Mouse (Mus musculus): ENCODE measurements around the gene Rbfox2.

Rbfox2 gene

DNA sequence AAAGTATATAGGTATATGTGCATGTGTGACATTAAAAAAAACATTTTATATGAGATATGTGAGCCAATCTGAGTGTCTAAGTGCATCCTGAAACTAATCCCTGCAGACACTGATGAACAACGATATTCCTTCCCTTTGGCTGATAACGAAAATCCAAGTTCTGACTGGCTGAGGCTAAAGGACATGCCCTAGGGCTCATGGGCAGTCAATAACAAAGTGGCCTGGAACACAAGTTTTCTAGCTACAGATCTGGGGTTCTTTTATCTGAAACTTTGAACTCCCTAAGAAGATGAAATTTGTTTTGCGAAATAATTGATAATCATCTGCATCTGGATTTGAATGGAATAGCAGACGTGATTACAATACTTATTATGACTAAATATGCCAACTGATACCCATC, 66.2 kb downstream of the Rbfox2 start:
- in situ Hi-C loops (cut with MboI; ENCODE audit: unreplicated experiment in 2 of 2), result no loop called here

DNA sequence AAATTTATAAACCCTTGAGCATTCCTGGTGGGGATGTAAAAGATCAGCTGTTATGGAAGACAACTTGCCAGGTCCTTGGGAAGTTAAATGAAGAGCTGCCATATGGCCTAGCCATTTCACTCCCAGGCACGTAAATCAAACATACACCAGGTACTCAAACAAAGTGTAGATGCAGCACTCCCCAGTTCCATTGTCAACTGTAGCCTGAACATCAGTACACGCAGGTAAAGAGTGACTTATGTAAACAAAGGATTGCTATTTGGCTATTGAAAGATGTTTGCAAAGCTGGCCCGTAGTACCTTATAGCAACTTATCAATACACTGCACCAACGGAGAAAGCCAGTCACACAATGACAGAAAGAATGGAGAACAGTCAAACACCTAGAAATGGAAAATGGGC, 67.2 kb downstream of the Rbfox2 start:
- in situ Hi-C loops (cut with MboI; ENCODE audit: unreplicated experiment in 2 of 2), result no loop called here

DNA sequence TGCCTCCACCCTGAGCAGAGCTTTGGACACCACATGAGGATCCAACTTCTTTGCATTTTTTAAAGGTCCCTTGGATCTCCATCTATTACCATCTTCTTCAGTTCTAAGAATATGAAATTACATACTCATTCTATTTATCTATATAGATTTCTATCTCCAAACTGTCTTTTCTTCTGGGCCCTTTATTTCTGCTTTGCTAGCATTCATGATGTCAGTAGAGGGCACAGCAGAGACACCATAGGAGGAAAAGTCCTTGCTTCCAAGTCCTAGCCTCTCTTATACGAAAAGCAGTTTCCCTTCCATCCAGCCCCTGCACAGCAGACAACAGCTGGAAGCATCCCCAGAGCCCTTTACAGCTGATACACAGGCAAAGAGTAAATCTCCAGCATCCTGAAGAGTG, 69.1 kb downstream of the Rbfox2 start:
- in situ Hi-C loops (cut with MboI; ENCODE audit: unreplicated experiment in 2 of 2), result no loop called here

DNA sequence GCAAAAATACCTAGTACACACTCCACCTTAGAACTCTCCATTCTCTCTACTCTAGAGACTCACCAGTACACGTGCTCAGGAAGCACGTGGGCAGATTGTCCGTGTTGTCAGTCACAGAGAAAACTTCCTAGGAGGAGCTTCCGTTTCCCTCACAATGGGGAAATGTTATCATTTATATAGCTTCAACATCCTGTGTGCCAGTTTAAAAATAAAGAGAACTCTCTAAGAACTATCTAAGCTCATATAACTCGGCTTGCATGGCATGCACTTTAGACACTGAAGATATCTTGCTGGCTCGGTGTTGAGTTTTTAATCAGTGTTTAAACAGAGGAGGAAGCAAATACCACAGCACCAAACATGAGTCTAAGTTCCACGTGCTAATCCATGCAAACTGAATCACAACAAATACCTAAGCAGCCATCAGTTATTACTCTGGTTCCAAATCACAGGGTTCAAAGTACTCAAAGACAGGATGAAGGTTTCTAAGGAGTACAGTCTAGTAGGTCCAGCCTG, 70.7 kb downstream of the Rbfox2 start:
- in situ Hi-C loops (cut with MboI; ENCODE audit: unreplicated experiment in 2 of 2), result no loop called here

DNA sequence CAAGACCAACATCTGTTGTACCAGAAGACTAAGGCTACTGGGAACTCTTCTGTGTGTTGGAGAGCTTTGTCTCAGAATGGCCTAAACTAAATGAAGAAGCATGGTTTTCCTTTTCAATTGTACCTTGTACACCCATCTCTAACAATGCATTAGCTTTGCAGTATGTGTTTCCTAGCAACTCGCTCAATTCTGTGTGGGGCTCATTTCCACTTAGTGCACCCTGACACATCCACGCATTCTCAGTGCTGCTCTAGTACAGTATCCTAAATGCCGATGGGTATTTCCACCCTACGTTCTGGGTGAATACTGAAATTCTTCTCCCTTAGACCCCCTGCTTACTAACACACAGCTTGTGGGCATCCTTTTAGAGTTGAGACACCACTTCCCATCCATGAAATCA, 71.3 kb downstream of the Rbfox2 start:
- in situ Hi-C loops (cut with MboI; ENCODE audit: unreplicated experiment in 2 of 2), result no loop called here

DNA sequence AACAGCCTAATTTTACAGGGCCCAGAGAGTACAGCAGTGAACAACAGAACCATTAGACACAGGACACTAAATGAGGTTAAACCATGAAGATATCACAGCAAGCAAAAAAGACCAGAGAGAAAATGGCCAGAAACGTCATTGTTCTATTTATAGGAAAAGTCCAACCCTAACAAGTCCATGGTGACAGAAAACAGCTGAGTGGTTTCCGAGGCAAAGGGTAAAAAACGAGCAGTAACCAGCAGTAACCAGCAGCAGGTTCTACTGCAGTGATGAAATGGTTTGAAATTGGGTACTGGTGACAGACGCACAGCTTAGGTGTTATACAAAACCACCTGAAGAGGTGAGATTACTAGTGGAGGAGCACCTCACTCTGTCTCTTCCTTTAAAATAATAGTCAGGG, 72.5 kb downstream of the Rbfox2 start:
- in situ Hi-C loops (cut with MboI; ENCODE audit: unreplicated experiment in 2 of 2), result no loop called here

DNA sequence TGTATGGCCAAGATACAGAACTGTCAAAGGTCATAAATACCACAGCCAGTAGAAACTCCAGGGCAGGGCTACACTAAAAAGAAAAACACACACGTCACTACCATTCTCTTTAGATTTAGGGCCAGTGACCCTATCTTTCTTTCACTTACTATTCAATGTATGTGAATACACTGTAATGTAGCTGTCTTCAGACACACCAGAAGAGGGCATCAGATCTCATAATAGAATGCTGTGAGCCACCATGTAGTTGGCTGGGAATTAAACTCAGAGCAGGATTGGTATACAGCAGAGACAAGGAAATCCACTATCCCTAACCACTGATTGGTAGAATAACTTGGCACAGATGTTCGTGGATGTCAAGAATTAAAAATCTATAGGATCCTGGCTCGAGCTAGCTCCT, 76.7 kb downstream of the Rbfox2 start:
- in situ Hi-C loops (cut with MboI; ENCODE audit: unreplicated experiment in 2 of 2), result no loop called here

DNA sequence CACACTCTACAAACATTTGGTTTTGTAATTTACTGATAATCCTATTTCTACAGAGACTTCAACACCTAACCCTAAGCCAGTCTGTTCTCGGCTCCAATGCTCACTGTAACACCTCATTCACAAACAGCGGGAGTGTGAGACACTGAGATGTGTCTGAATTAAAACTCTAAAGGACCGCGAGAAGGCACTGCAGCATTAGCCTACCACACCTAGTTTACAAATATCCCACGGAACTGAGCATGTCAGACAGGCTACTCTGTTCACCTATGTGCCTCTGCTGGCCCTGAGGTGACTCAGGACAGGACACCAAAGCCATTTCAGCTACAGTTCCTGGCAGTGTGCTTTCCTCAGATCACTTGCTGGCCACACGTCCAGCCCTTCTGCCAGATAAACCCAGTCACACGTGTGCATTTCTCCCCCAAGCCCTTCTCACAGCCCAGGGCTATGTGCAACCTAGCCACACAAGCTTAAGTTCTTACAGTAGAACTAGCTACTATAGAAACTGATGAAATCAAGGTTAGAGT, 79.9 kb downstream of the Rbfox2 start:
- in situ Hi-C loops (cut with MboI; ENCODE audit: unreplicated experiment in 2 of 2), result no loop called here

DNA sequence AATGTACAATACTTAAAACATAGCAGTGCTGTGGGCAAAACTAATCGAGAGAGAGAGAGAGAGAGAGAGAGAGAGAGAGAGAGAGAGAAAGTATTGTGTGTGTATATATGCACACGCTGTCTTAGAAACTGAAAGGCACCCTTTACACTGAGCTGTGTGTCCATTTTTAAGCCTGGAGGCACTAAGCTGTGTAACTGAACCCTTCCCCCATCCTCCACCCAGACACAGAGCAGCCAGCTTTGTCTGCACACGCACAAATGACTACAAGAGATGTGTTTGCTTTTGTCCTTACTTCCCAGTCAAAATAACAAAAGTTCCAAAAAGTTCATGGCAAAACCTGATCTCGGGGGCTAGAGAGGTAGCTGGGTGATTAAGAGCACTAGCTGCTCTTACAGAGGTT, 80.9 kb downstream of the Rbfox2 start:
- in situ Hi-C loops (cut with MboI; ENCODE audit: unreplicated experiment in 2 of 2), result no loop called here

DNA sequence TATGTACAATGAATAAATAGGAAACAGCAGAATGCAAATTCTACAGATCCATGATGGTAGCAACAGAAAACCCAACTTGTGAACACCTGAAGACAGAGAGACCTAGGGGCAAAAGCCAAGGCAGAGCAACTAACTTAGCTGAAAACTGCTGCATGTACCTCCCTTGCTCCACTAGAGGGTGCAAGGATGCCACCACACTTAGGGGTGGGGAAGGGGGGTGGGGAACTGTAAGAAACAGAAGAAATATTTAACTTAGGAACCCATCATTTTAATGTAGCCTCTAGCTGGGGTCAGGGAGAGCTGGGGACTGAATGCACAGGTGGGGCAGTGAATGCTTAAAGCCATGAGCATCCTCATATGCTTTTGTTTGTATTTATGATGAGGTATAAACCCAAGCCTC, 81.5 kb downstream of the Rbfox2 start:
- in situ Hi-C loops (cut with MboI; ENCODE audit: unreplicated experiment in 2 of 2), result no loop called here

DNA sequence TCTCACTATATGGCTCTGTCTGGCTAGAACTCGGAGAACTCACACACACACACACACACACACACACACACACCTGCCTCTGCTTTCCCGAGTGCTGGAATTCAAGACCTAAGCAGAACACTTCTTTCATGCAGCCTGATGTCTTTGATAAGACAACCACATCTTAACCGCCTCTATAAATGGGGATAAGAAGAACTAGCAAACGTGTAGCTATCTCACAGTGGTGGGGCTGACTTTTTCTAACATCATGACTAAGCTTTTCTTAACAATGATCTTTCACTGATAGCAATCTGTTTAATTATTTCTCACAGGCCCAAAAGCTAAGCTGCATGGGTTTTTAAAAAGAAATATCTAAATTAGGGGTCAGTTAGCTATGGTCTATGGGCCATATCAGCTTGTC, 86.0 kb downstream of the Rbfox2 start:
- in situ Hi-C loops (cut with MboI; ENCODE audit: unreplicated experiment in 2 of 2), result no loop called here

DNA sequence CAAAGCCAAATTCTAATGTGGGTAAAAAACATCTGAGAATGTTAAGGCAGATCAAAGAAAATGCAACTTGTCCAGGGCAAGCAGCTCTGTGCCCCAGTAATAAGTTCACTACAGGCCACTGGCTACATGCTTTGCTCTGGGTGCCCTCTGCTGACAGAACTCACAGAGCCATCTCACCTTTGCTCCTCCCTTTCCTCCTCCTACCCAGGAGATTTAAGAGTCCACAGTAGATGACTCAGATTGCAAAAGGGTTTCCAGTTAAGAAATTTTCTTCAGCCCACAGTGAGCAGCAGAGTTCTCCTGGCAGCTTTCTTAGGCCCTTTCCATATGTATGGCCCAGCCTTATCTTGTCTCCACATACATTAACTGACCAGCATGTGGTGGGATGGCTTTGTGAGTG, 86.7 kb downstream of the Rbfox2 start:
- in situ Hi-C loops (cut with MboI; ENCODE audit: unreplicated experiment in 2 of 2), result no loop called here

DNA sequence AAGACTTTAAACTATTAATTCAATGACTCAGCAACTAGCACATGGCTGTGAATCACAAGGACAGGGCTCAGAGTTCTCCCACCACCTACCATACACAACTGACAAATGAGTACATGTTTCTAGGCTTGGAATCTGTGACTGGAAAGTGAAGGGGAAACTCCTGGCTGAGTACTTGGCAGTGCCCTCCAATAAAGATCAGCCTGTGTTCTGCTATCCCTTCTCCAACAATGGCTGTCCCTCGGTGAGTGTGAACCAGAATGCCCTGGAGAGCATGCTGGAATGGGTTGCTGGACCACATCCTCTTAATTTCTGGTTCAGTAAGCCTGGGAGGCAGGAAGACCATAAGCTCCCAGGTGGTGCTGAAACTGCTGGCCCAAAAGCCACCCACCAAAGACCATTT, 87.2 kb downstream of the Rbfox2 start:
- in situ Hi-C loops (cut with MboI; ENCODE audit: unreplicated experiment in 2 of 2), result no loop called here

DNA sequence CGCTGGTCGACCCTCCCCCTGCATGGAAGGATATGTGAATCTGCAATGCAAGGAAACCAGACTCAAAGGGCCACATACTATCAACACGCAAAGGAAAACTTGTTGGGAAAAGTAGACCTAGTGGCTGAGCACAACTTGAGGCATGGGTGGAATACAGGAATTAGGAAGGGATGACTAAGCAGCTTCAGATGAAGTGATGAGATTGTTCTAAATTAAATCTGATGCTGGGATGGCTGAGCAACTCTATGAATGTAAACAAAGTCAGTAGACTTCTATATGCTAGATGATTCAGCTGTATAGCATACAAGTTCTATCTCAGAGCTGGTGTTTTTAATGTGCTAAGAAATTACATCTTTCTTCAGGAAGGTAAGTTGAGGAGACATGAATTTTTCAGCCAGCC, 88.8 kb downstream of the Rbfox2 start:
- in situ Hi-C loops (cut with MboI; ENCODE audit: unreplicated experiment in 2 of 2), result no loop called here

DNA sequence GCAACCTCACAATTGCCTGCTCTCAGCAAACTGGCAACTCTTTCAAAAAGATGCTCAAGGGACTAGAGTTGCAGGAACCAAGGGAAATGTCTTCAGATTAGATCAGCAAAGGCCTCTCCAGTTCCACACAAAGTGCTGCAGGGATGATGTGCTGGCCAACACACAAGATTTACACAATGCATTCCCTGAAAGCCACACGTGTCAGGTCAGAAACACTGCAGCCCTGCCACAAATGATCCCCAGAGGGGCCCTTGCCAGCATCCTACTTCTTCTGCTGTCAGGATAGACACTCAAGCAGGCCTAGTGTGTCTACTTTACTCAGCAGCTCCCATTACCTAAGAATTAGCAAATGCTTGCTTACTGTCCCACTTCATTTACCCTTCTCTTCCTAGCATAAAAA, 89.3 kb downstream of the Rbfox2 start:
- in situ Hi-C loops (cut with MboI; ENCODE audit: unreplicated experiment in 2 of 2), result no loop called here

DNA sequence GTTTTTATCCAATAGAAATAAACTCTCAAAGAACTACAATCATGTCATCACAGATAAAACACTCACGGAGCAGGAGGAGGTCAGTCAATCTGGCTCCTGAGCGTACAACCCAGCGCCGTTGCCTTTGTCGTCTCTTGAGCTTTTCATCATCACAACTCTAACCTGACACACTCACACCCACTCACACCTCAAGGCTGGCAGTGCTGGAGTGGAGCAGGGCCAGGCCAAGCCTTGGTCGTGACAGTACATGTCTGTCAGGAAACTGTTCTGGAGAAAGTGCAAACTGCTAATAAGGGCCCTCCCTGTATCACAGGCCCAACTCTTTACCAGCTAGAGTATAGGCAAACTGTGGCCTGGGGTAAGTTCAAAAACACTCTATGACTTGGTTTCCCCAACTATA, 90.1 kb downstream of the Rbfox2 start:
- in situ Hi-C loops (cut with MboI; ENCODE audit: unreplicated experiment in 2 of 2), result no loop called here

DNA sequence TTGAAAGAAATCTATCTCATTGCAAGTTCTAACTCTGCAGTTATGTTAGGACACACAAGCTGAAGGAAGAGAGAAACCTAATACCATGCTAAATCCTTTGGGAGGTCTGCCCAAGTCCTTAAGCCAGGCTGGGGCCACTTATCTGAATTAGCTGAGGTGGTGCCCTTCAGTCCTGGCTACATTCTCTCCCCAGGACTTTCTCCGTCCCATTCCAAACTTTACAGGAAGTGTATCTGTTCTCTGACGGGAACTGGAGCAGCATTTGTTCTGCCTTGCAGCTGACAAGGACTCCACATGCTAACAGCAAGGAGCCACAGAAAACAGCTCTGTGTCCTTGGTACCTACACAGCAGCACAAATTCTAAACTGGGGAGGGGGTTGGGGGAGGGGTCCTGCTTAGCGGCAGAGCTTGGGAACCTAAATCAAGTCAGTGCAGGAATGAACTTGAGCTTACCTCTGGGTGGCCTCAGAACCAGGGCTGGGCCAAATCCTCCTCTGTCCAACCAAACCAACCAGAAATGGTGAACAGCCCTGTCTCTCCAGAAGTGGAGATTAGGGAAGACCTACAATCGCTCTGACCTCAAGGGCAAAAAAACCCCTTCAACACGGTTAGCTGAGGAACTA, 91.5 kb downstream of the Rbfox2 start:
- in situ Hi-C loops (cut with MboI; ENCODE audit: unreplicated experiment in 2 of 2), result no loop called here

DNA sequence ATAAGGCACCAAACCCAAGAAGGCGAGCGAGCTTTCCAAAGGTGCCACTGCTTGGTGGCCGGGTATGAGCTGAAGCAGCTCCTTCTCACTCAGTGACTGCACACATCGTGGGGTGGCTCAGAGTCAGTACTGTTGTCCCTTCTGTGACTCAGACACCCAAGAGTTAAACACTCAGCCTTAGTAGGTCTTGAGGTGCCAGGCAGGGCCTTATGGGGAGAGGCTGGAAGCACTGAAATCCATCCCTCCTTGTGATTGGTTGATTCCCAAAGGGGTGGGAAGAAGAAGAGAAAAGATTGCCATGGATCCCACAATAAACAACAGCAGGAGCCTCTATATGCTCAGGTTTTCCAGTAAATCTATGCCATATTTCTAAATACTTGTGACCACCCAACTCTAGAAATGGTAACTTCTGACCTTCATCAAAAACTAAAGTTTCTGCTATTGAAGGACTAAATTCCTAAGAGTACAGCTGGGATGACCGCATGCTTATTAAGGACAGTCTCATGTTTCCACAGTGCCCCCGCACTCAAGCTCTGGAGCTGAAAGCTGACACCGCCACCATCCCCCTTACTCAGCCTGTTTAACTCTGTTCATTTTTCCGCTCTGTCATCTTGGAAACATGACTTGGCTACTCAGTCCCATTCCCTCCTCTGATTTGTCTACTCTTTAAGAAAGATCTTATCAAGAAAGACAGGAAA, 92.2 kb downstream of the Rbfox2 start:
- in situ Hi-C loops (cut with MboI; ENCODE audit: unreplicated experiment in 2 of 2), result no loop called here

DNA sequence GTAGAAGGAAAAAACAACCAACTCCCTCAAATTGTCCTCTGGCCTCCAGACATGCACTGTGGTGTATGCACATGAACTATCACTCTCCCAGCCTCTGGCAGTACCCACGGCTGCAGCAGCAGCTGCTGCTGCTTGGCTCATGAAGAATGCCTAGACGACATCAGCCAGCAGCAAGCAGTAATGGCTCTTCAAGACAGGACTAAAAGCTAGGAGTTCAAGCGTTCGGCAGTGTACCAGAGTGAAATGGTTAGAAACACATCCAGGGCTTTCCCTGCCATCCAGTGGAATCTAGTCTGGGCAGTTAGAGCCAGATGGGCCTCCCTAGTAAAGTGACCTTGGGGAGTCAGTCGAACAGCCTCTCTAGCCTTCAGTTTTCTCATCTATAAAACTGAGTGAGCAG, 93.0 kb downstream of the Rbfox2 start:
- in situ Hi-C loops (cut with MboI; ENCODE audit: unreplicated experiment in 2 of 2), result no loop called here

DNA sequence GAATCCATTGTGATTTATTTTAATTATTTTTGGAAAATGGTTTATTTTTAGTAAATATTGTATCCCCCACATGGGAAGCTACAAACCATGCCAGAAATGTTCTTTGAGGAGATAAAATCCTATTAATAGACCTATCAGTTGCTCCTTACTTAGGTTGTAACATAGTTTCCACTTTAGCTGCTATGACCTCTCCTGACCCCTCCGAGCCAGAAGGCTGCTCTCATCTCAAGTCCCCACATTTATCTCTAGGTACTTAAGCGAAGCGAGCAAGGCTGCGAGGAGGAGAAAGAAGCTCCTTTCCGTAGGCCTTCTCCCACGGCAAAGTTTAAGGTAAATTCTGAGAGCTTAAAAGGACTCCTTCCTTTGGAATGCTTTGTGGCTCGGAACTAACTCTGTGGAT, 94.0 kb downstream of the Rbfox2 start:
- in situ Hi-C loops (cut with MboI; ENCODE audit: unreplicated experiment in 2 of 2), result no loop called here

DNA sequence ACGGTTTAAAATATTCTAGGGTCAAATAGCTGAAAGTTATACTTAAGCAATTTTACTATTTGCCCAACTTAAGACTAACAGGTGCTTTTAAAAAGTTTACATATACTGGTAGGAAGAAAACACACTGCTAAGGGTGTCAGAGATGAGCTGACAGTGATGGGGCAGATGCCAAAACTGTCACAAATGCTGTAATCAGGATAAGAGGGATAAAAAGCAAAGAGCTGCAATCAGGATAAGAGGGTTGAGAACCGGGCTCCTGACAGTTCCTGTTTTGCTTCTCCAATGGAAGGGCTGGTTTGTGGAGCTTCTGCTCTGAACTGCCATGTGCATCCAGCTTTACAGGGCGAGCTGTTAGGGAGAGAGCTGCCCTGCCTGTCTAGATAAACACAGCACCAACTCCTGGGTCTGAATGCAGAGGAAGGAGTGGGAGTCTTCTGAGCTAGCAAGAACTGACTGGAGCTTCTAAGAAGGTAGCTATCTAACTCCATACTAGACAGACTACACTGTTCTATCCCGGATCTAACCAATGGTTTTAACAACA, 94.5 kb downstream of the Rbfox2 start:
- in situ Hi-C loops (cut with MboI; ENCODE audit: unreplicated experiment in 2 of 2), result no loop called here

DNA sequence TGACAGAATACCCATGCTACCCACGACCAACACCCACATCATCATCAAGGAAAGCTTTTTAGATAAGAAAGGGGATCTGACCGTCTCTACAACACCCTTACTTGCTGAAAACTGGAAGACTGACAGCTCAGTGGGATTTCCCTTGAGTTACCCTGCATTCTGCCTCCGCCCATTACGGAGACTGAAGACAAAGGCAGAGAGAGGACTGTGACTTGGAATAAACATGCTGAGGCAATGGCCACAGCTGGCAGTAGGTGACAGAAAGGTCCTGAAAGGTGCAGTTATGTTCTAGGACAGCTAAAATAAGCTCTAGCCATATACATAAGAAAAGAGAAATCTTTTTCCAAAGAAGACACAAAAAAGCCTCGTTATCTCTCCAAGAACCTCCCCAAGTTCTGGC, 99.8 kb downstream of the Rbfox2 start:
- in situ Hi-C loops (cut with MboI; ENCODE audit: unreplicated experiment in 2 of 2), result no loop called here

Data from v-Abl transformed pro-B cells (cell line).